Mouse (Mus musculus) lung, embryonic 15.5 days (tissue): Measurements from ENCODE around the gene Olr1. TPM values are rescaled to one million over a fixed set of nuclear protein-coding genes. Genes with fewer than 3 reads are reported as not detected.
A peak's percentile ranks its signal among the peaks of the same experiment; 100 is the strongest.
"Not testable (repeated sequence)": the region's sequence is repeated elsewhere in the genome, so short reads cannot be mapped to it uniquely, and the experiment has no call there.

Experiments used
- ATAC-seq: fragments of 200-750 bp; cut with Nextera tagmentation; 2 replicates; pipeline ENCODE4 v1.8.0; 2017; ENCODE audit warnings: moderate number of reproducible peaks, borderline replicate concordance; ENCODE audit not compliant: low FRiP score, low TSS enrichment; ENCODE audit errors: extremely low read depth
- H3K27ac ChIP-seq: fragments of 300-500 bp; sonication (generic); 2 replicates; pipeline ENCODE4 v1.5.1; 2015; ENCODE audit warnings: moderate library complexity, mild to moderate bottlenecking, inconsistent platforms
- H3K27me3 ChIP-seq: fragments of 300-500 bp; sonication (generic); 2 replicates; pipeline ENCODE4 v1.6.1; 2015; ENCODE audit warnings: inconsistent platforms
- H3K36me3 ChIP-seq: fragments of 300-500 bp; sonication (generic); 2 replicates; pipeline ENCODE4 v1.6.1; 2015; ENCODE audit warnings: inconsistent platforms
- H3K4me1 ChIP-seq: fragments of 300-500 bp; sonication (generic); 2 replicates; pipeline ENCODE4 v1.6.1; 2015; ENCODE audit warnings: inconsistent platforms
- H3K4me2 ChIP-seq: fragments of 300-500 bp; sonication (generic); 2 replicates; pipeline ENCODE4 v1.6.1; 2015; ENCODE audit warnings: inconsistent platforms, mild to moderate bottlenecking, moderate library complexity
- H3K4me3 ChIP-seq: fragments of 300-500 bp; sonication (generic); 2 replicates; pipeline ENCODE4 v1.5.1; 2015; ENCODE audit warnings: mild to moderate bottlenecking, inconsistent platforms
- H3K9ac ChIP-seq: fragments of 300-500 bp; sonication (generic); 2 replicates; pipeline ENCODE4 v1.6.1; 2015; ENCODE audit warnings: inconsistent platforms
- H3K9me3 ChIP-seq: fragments of 300-500 bp; sonication (generic); 2 replicates; pipeline ENCODE4 v1.6.1; 2016; ENCODE audit warnings: inconsistent platforms
- WGBS: fragments of 180-500 bp; shearing (Covaris S2); methylation state at CpG from one replicate; pipeline ENCODE4 v1.1.7; 2015; 5-methylcytosine and 5-hydroxymethylcytosine counted together
- polyA plus RNA-seq: library from polyadenylated mRNA; unstranded; fragments of >200 nt; fragmentation: Nextera tagmentation; extraction: Ambion mirVana; gene quantifications from 2 replicates; pipeline ENCODE4 v1.2.1, GENCODE M21; 2015

Olr1 gene
- polyA plus RNA-seq, 1 experiment from 2014 or later: 0.15 TPM

DNA sequence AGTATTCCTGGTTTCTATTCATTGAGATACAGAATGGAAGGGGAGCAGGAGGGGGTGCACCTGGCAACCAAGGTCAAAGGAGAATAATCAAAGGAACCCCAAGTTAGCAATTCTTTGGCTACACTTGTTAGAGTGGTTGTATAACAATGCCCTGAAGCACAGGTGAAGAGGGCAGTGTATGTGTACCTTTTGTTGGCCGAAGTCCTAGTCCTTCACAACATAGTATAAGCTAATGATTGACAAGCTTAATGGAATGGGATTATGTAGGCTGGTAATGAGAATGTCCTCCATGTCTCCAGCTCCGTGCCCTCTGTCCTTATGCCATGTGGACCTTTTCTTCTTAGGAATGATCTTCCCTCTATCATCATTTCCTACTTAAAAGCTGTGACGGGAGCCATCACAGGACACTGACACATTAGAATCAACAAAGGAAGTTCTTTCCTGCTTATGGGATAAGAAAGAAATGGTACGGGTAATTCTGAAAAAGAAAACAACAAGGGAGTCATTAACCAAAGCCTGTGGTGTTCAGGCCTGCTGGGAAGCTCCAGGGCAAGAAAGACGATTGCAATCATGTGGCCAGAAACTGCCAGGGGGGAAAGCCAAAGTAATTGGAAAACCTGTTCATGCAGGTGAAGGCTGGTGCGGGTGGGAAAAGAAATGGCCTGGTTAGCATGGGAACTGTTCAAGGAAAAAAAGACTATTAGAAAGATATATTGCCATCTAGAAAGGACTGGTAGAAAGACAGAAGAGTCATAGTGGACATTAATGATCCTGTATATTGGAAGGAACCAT, 3.4 kb upstream of the Olr1 start:
- Histone ChIP-seq H3K4me2 (no peak overlapping the region), H3K4me3 (no peak overlapping the region), H3K36me3 (no peaks in the 10 kb centered on the region), H3K4me1 (peaks cover 31% of the 10 kb centered on the region), H3K27ac (no peak overlapping the region), H3K9ac (no peak overlapping the region), H3K27me3 (no peaks in the 10 kb centered on the region), H3K9me3 (no peaks in the 10 kb centered on the region)
- 59% methylated on average over 6 of the region's 6 CpGs for WGBS
- ATAC-seq: no peak

DNA sequence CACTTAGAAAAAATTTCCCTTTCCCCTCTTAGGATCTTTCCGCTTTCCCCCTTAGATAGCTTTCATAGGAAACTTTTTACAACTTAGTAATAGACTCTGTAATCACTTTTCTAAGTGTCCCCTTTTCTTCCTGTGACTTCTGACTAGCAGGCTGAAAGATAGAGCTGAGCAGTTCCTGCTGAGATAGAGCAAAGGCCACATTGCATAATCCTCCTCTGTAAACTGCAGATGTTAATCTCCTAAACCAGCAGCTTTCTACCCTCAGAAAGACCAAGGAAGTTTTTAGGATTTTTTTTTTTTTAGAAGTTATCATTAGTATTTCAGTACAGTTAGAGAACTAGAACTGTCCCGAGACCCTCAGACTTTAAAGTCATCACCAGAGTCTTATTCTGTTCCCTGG, 3.5 kb downstream of the Olr1 start:
- H3K4me2 ChIP-seq: no peak overlapping the region
- H3K9ac ChIP-seq: no peak overlapping the region
- no peaks in the 10 kb centered on the region for H3K4me1 ChIP-seq
- WGBS: 78% methylated on average over 2 of the region's 2 CpGs
- no peaks in the 10 kb centered on the region for H3K27me3 ChIP-seq
- H3K36me3 ChIP-seq: no peaks in the 10 kb centered on the region
- ATAC-seq: no peak
- no peak overlapping the region for H3K4me3 ChIP-seq
- no peaks in the 10 kb centered on the region for H3K9me3 ChIP-seq
- no peak overlapping the region for H3K27ac ChIP-seq

DNA sequence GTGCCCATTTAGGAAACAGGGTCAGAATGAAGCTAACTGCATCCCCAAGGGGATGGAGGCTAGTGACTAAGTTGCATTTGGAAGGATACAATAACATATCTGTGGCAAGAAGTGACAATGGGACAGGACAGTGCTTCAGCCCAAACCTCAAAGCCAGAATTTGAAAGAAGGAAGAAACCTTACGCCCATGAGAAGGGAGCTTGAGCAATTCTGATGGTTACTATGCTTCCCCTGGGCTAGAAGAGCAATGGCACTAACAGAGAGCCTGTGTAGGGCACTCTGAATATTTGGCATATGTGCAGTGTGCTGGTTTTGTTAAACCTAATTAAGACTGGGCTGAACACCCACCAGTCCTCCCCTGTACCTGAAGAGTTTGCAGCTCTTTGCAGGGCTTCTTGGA, 7.4 kb downstream of the Olr1 start:
- H3K4me3 ChIP-seq, ATAC-seq, H3K27ac ChIP-seq, H3K27me3 ChIP-seq, H3K9me3 ChIP-seq, H3K4me1 ChIP-seq, H3K36me3 ChIP-seq, H3K4me2 ChIP-seq, H3K9ac ChIP-seq: not testable (repeated sequence)
- WGBS: 88% methylated on average over 1 of the region's 1 CpGs

DNA sequence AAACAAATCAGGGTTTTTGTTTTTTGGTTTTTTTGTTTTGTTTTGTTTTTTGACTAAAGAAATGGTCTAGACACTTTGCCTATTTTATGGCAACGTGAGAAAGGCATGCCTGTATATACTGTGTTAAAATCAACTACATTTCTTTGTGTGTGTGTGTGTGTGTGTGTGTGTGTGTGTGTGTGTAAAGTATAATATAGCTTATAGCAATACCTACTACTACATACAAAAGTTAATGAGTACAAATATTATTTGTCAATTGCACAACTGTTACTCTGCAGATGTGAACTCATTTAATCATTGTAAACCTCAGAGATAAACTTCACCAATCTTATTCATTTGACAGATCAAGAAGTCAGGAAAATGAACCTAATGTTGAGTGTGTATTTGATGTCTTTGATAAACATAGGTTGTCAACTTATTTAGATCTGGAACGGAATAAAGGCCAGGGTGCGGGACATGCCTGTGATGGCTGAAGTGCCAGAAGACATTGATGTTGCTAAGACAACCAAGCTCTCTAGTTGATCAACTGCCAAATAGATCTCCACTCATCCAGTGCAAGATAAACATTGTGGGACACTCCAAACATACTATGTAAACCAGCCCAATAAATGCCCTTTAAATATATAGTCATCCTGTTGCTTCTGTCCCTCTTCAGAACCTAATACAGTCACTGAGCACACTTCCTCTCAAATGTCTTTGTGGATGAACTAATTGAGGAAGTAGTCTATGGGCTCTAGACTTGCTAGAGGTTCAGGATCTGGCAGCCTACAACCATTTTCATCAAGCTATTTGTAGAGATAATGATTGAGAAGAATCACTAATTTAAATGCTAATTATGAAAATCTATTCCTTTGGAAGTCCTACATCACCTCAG, 9.4 kb downstream of the Olr1 start:
- Histone ChIP-seq H3K4me1 (no peaks in the 10 kb centered on the region), H3K27ac (no peak overlapping the region), H3K9ac (no peak overlapping the region), H3K36me3 (no peaks in the 10 kb centered on the region), H3K27me3 (no peaks in the 10 kb centered on the region), H3K4me3 (no peak overlapping the region), H3K4me2 (no peak overlapping the region), H3K9me3 (no peaks in the 10 kb centered on the region)
- peak; percentile 83 for ATAC-seq
- 35% methylated on average over 3 of the region's 3 CpGs for WGBS

DNA sequence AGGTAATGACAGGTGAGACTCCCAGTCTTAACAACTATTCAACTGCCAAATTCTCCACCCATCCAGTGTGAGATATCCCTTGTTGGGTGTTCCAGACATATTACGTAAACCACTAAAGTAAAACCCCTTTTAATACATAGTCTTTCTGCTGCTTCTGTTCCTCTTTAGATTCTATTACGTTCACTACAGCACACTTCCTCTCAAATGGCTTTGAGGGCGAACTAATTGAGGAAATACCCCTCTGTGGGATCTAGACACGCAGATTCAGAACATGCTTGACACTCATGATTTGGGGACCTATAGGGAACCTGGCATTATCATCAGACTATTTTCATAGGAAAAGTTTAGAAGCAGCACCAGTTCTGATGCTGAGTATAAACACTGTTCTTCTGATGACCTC, 12.0 kb downstream of the Olr1 start:
- Histone ChIP-seq H3K9me3 (no peaks in the 10 kb centered on the region), H3K27ac (no peak overlapping the region), H3K9ac (no peak overlapping the region), H3K4me1 (no peaks in the 10 kb centered on the region), H3K4me3 (no peak overlapping the region), H3K4me2 (no peak overlapping the region), H3K27me3 (no peaks in the 10 kb centered on the region), H3K36me3 (no peaks in the 10 kb centered on the region)
- no peak for ATAC-seq
- WGBS: 74% methylated on average over 4 of the region's 4 CpGs

DNA sequence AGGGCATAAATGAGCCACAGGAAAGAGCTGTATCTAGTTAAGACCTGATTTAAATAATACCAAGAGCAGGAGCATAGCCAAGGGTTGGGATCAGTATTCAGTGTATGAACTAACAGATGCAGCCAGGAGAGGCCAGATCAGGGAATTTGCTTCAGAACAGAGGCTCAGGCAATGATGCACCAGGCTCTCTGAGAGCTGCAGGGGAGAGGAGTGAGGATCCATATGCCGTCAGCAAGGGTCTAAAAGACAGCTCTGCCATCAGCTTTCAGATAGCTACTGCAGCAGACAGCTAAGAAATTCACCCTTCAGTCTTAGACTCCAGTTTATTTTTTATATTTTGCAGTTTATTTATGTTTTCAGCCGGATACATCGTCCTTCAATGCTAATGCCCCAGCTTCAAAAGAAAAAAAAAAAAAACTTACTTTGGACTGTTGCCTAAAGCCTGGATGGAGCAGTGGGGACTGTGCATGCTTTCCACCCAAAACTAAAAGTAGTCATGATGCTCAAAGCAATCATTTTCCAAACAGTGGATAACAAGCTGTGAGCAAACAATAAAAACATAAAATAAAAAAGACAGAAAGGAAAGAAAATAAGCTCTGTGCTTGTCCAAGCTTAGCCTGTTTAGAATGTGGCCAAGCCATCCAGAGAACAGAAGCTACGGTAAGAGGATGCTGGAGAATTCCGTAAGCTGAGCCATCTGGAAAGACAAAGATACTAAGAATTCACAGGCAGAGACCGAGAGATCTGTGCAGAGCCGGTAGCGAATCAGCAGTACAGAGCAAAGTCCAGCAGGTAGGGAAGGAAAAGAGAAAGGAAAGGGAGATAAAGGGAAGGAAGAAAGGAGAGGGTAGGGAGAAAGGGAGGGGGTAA, 26.6 kb downstream of the Olr1 start:
- peak; percentile 83; the same call in 1 of the 2 replicates for ATAC-seq
- no peak overlapping the region for H3K27ac ChIP-seq
- 45% methylated on average over 8 of the region's 8 CpGs for WGBS

DNA sequence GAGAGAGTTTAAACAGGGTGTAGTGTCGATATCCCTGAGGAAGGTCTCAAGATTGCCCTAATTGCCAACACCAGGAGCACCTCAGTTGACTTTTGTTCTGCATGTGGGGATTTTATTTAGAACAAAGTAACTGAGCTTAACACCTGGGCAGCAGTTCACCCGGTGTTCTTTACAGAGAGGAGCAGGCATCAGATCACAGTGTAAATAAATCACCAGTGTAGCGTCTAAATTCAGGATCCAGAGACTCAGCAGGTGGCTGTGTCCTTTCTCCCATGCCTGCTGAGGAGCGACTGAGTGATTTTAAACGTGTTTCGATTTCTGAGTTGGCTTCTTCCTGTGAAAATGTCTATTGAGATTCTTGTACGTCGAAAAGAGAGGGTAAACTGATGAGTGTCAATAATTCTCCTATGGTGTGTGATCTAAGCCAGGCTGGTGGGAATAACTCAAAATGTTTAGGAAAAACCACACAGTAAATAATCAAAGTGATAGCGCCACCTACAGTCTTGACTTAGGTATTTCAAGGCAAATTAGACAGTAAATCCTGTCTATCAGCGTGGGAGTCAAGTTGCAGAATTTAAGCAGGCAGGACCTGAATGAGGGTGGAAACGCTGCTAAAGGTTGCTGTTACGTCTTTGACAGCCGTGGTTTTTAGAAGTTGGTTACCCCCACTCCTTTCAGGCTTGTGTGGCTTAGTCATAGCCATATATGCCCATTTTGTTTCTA, 30.4 kb downstream of the Olr1 start:
- H3K27ac ChIP-seq: no peak overlapping the region
- no peak overlapping the region for H3K4me2 ChIP-seq
- H3K36me3 ChIP-seq: no peaks in the 10 kb centered on the region
- H3K4me1 ChIP-seq: no peaks in the 10 kb centered on the region
- no peak for ATAC-seq
- 29% methylated on average over 13 of the region's 13 CpGs for WGBS
- no peak overlapping the region for H3K4me3 ChIP-seq
- H3K27me3 ChIP-seq: no peaks in the 10 kb centered on the region
- H3K9ac ChIP-seq: no peak overlapping the region
- no peaks in the 10 kb centered on the region for H3K9me3 ChIP-seq

More for the DNA sequence above, 26.6 kb downstream of the Olr1 start:
- no peak overlapping the region for H3K4me3 ChIP-seq
- H3K9me3 ChIP-seq: no peaks in the 10 kb centered on the region
- no peaks in the 10 kb centered on the region for H3K27me3 ChIP-seq
- no peaks in the 10 kb centered on the region for H3K4me1 ChIP-seq
- H3K36me3 ChIP-seq: no peaks in the 10 kb centered on the region
- H3K9ac ChIP-seq: no peak overlapping the region
- H3K4me2 ChIP-seq: peak overlapping the region; percentile 25

DNA sequence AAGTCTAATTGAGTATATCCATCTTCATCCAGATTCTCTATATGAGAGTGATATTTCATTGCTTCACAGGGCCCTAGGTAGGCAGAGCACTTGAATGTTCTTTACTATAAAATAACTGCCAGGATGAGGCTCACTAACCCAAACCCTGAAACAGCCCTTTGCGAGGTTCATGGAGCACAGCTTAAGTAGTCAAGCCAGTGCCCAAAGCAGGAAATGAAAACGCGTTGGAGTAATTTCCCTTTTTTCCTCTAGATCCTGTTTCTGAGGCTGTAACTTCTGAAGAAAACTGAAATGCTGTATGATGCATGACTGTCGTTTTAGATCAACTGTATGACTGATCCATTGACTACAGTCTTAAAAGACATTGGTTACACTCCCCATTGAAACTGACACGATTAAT, 34.3 kb downstream of the Olr1 start:
- H3K36me3 ChIP-seq: no peaks in the 10 kb centered on the region
- 74% methylated on average over 5 of the region's 5 CpGs for WGBS
- H3K9ac ChIP-seq: no peak overlapping the region
- no peaks in the 10 kb centered on the region for H3K9me3 ChIP-seq
- H3K4me1 ChIP-seq: no peaks in the 10 kb centered on the region
- H3K27me3 ChIP-seq: no peaks in the 10 kb centered on the region
- H3K4me3 ChIP-seq: no peak overlapping the region
- H3K4me2 ChIP-seq: no peak overlapping the region
- ATAC-seq: no peak
- no peak overlapping the region for H3K27ac ChIP-seq

DNA sequence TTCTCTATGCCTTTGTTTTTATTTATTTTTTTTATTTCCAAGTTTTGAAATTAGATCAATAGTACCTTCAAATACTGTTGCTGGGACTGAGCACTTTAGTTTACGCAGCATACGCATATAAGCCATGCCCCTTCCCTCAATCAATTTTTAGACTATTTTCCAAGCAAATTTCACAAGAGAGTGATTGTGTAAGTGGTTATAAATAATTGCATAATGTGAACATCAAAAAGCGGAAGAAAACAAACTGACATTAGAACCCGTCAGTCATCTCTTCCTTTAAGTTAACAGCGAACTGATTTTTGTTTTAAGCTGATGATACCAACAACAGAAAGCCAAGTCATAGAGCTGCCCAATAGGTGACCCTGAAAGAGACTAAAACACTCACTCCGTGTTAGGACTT, 35.6 kb downstream of the Olr1 start:
- H3K36me3 ChIP-seq: no peaks in the 10 kb centered on the region
- 82% methylated on average over 6 of the region's 6 CpGs for WGBS

DNA sequence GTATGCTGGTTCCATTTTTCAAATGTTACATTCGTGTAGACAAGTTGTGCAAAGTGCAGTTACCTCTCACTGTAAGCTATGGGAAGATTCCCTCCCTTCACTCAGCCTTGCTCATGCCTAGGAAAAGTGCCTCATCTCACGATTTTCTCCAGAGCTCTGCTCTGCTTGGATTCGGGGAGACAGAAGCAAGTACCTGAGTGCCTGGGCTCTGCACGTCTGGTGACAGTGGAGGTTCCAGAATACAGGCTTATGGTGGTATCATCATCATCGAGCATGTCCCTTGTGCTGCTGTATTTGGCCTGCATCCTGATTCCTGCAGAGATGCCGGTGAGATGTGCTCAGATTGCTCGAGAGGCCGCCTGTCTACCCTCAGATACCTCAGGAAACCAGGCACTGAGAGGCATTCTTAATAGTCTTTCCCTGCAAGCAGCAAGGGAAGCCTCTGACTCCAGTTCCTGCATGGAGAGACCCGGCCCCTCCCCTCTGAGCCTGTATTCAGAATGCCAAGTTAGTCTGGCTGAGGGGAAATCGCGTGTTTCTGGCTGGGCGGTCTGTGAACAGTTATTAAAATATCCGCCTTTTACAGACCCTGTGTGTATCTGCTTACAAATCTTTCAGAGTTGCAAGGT, 55.4 kb downstream of the Olr1 start, which contains the start of gene Clec1a:
Gene Clec1a, minus strand, starts transcription at position 590 of the 629 bp plus-strand sequence.
- Histone ChIP-seq H3K9ac (no peak within 1 kb of the TSS; the same call in 1 of the 2 replicates), H3K4me3 (peak within 1 kb of the TSS; percentile 29), H3K36me3 (no peaks in the 10 kb centered on the region), H3K27ac (peak within 1 kb of the TSS; percentile 53), H3K9me3 (no peaks in the 10 kb centered on the region), H3K4me1 (no peaks in the 10 kb centered on the region), H3K27me3 (no peaks in the 10 kb centered on the region), H3K4me2 (peak within 1 kb of the TSS; percentile 27)
- ATAC-seq: no peak
- 47% methylated on average over 13 of the region's 13 CpGs for WGBS

More for the DNA sequence above, 35.6 kb downstream of the Olr1 start:
- Histone ChIP-seq H3K4me2 (no peak overlapping the region), H3K9me3 (no peaks in the 10 kb centered on the region), H3K9ac (no peak overlapping the region), H3K27ac (no peak overlapping the region), H3K27me3 (no peaks in the 10 kb centered on the region), H3K4me1 (no peaks in the 10 kb centered on the region), H3K4me3 (no peak overlapping the region)
- no peak for ATAC-seq
